Mouse (Mus musculus) limb, embryonic 11.5 days (tissue): ENCODE measurements around the gene Rasd2. TPM values are rescaled to one million over a fixed set of nuclear protein-coding genes. Genes with fewer than 3 reads are reported as not detected.

Experiments used
- ATAC-seq: fragments of 200-750 bp; cut with Nextera tagmentation; 2 replicates; pipeline ENCODE4 v1.8.0; 2017; ENCODE audit warnings: low read depth; ENCODE audit not compliant: insufficient number of reproducible peaks, low FRiP score, low TSS enrichment
- DNase-seq: peaks from one replicate; pipeline ENCODE4 v3.0.0-alpha.2; 2015; ENCODE audit warnings: low spot score
- H3K27ac ChIP-seq: fragments of 300-500 bp; sonication (generic); replicated peaks from 2 replicates; pipeline ENCODE4 v1.5.1; 2014; ENCODE audit warnings: low read depth, mild to moderate bottlenecking, low read length
- H3K27me3 ChIP-seq: fragments of 300-500 bp; sonication (generic); 2 replicates; pipeline ENCODE4 v1.6.1; 2014; ENCODE audit warnings: mild to moderate bottlenecking, low read length, mixed read lengths; ENCODE audit not compliant: control insufficient read depth, insufficient read depth
- H3K36me3 ChIP-seq: fragments of 300-500 bp; sonication (generic); 2 replicates; pipeline ENCODE4 v1.6.1; 2014; ENCODE audit warnings: mild to moderate bottlenecking, low read length, moderate library complexity, mixed read lengths; ENCODE audit not compliant: control insufficient read depth, insufficient read depth
- H3K4me1 ChIP-seq: fragments of 300-500 bp; sonication (generic); 2 replicates; pipeline ENCODE4 v1.6.1; 2014; ENCODE audit warnings: low read length, mixed read lengths; ENCODE audit not compliant: control insufficient read depth, insufficient read depth
- H3K4me2 ChIP-seq: fragments of 300-500 bp; sonication (generic); 2 replicates; pipeline ENCODE4 v1.6.1; 2014; ENCODE audit warnings: low read depth, mild to moderate bottlenecking, moderate library complexity; ENCODE audit not compliant: severe bottlenecking
- H3K4me3 ChIP-seq: fragments of 300-500 bp; sonication (generic); 2 replicates; pipeline ENCODE4 v1.5.1; 2014; ENCODE audit warnings: low read depth, low read length
- H3K9ac ChIP-seq: fragments of 300-500 bp; sonication (generic); 2 replicates; pipeline ENCODE4 v1.6.1; 2014; ENCODE audit warnings: mild to moderate bottlenecking, low read length
- H3K9me3 ChIP-seq: fragments of 300-500 bp; sonication (generic); 2 replicates; pipeline ENCODE4 v1.6.1; 2016; ENCODE audit warnings: low read length; ENCODE audit not compliant: control insufficient read depth
- WGBS: fragments of 180-500 bp; shearing (Covaris S2); extraction: QIAGEN DNeasy Blood & Tissue Kit; methylation state at CpG from one replicate; pipeline ENCODE4 v1.1.7; 2014; 5-methylcytosine and 5-hydroxymethylcytosine counted together
- polyA plus RNA-seq: library from polyadenylated mRNA; unstranded; fragments of >200 nt; fragmentation: Nextera tagmentation; extraction: Ambion mirVana; gene quantifications from 2 replicates; pipeline ENCODE4 v1.2.1, GENCODE M21; 2014

The Rasd2 gene
- polyA plus RNA-seq, 1 experiment from 2014 or later: 0.07 TPM

GRCm38 (mm10) chr8:75198988-75199765 lies 14.6 kb upstream of the Rasd2 start:
- no peaks in the 10 kb centered on the region for H3K4me1 ChIP-seq
- no peaks in the 10 kb centered on the region for H3K27me3 ChIP-seq
- H3K9me3 ChIP-seq: no peaks in the 10 kb centered on the region
- H3K4me3 ChIP-seq: no peak overlapping the region
- H3K9ac ChIP-seq: no peak overlapping the region
- no peak overlapping the region for H3K27ac ChIP-seq
- no peak overlapping the region for H3K4me2 ChIP-seq
- DNase-seq: no peak
- ATAC-seq: no peak
- 70% methylated on average over 5 of the region's 5 CpGs for WGBS
- H3K36me3 ChIP-seq: no peaks in the 10 kb centered on the region

GRCm38 (mm10) chr8:75199914-75200313 lies 13.8 kb upstream of the Rasd2 start:
- ATAC-seq (no peak), DNase-seq (no peak)
- Histone ChIP-seq H3K36me3 (no peaks in the 10 kb centered on the region), H3K4me3 (no peak overlapping the region), H3K4me1 (no peaks in the 10 kb centered on the region), H3K9me3 (no peaks in the 10 kb centered on the region), H3K9ac (no peak overlapping the region), H3K27ac (no peak overlapping the region), H3K27me3 (no peaks in the 10 kb centered on the region), H3K4me2 (no peak overlapping the region)
- 59% methylated on average over 1 of the region's 1 CpGs for WGBS

- H3K27ac ChIP-seq: no peak overlapping the region
- WGBS: 59% methylated on average over 8 of the region's 8 CpGs
- no peaks in the 10 kb centered on the region for H3K36me3 ChIP-seq
- no peak overlapping the region for H3K9ac ChIP-seq
- no peak overlapping the region for H3K4me3 ChIP-seq
- no peak overlapping the region for H3K4me2 ChIP-seq
- no peaks in the 10 kb centered on the region for H3K27me3 ChIP-seq
- DNase-seq: no peak
- no peak for ATAC-seq
- no peaks in the 10 kb centered on the region for H3K9me3 ChIP-seq
- H3K4me1 ChIP-seq: no peaks in the 10 kb centered on the region
These were observed 11.6 kb upstream of the Rasd2 start for GRCm38 (mm10) chr8:75202041-75202656.

- no peaks in the 10 kb centered on the region for H3K36me3 ChIP-seq
- WGBS: 97% methylated on average over 3 of the region's 3 CpGs
- H3K4me2 ChIP-seq: no peak overlapping the region
- no peak overlapping the region for H3K4me3 ChIP-seq
- H3K27me3 ChIP-seq: no peaks in the 10 kb centered on the region
- no peak overlapping the region for H3K9ac ChIP-seq
- no peak for ATAC-seq
- H3K9me3 ChIP-seq: no peaks in the 10 kb centered on the region
- no peak for DNase-seq
- no peak overlapping the region for H3K27ac ChIP-seq
- no peaks in the 10 kb centered on the region for H3K4me1 ChIP-seq
These were observed 10.8 kb upstream of the Rasd2 start for GRCm38 (mm10) chr8:75202913-75203312.

- ATAC-seq (no peak), DNase-seq (no peak)
- Histone ChIP-seq H3K4me3 (no peak overlapping the region), H3K4me2 (no peak overlapping the region), H3K27me3 (no peaks in the 10 kb centered on the region), H3K9me3 (no peaks in the 10 kb centered on the region), H3K36me3 (no peaks in the 10 kb centered on the region), H3K4me1 (no peaks in the 10 kb centered on the region), H3K9ac (no peak overlapping the region), H3K27ac (no peak overlapping the region)
- 78% methylated on average over 2 of the region's 2 CpGs for WGBS
These were observed 10.3 kb upstream of the Rasd2 start for GRCm38 (mm10) chr8:75203420-75203819.

GRCm38 (mm10) chr8:75204190-75204868 lies 9.4 kb upstream of the Rasd2 start:
- H3K36me3 ChIP-seq: no peaks in the 10 kb centered on the region
- no peak overlapping the region for H3K4me3 ChIP-seq
- no peak for ATAC-seq
- WGBS: 86% methylated on average over 13 of the region's 13 CpGs
- no peak overlapping the region for H3K27ac ChIP-seq
- no peak for DNase-seq
- H3K9me3 ChIP-seq: no peaks in the 10 kb centered on the region
- H3K4me1 ChIP-seq: no peaks in the 10 kb centered on the region
- H3K4me2 ChIP-seq: no peak overlapping the region
- no peaks in the 10 kb centered on the region; the same call in 1 of the 2 replicates for H3K27me3 ChIP-seq
- H3K9ac ChIP-seq: no peak overlapping the region

GRCm38 (mm10) chr8:75211461-75211860 lies 2.3 kb upstream of the Rasd2 start:
- DNase-seq (no peak), ATAC-seq (no peak)
- no peak overlapping the region for H3K4me2 ChIP-seq
- WGBS: 82% methylated on average over 3 of the region's 3 CpGs
- H3K4me1 ChIP-seq: peaks cover 9% of the 10 kb centered on the region
- no peaks in the 10 kb centered on the region for H3K9me3 ChIP-seq
- no peak overlapping the region for H3K27ac ChIP-seq
- H3K4me3 ChIP-seq: no peak overlapping the region
- no peak overlapping the region for H3K9ac ChIP-seq
- peaks cover 36% of the 10 kb centered on the region for H3K27me3 ChIP-seq
- no peaks in the 10 kb centered on the region for H3K36me3 ChIP-seq

GRCm38 (mm10) chr8:75212631-75213306 lies 975 bp upstream of the Rasd2 start:
- H3K4me1 ChIP-seq: peaks cover 9% of the 10 kb centered on the region
- peaks cover 38% of the 10 kb centered on the region for H3K27me3 ChIP-seq
- peak; percentile 89 for ATAC-seq
- H3K36me3 ChIP-seq: no peaks in the 10 kb centered on the region
- H3K4me3 ChIP-seq: peak overlapping the region; percentile 45
- H3K4me2 ChIP-seq: peak overlapping the region; percentile 92
- peak overlapping the region; percentile 47; the same call in 1 of the 2 replicates for H3K9ac ChIP-seq
- DNase-seq: peak; percentile 85
- H3K9me3 ChIP-seq: no peaks in the 10 kb centered on the region
- WGBS: 1% methylated on average over 59 of the region's 63 CpGs
- H3K27ac ChIP-seq: no peak overlapping the region
